Mouse (Mus musculus) CH12.LX (cell line): ENCODE measurements around the gene Gm7694. TPM values are rescaled to one million over a fixed set of nuclear protein-coding genes. Genes with fewer than 3 reads are reported as not detected.

Experiments used
- DNase-seq: peaks from one replicate; pipeline ENCODE4 v3.0.0-alpha.2; 2013; ENCODE audit errors: extremely low read depth
- H3K27ac ChIP-seq: 2 replicates; pipeline ENCODE4 v1.5.1; 2012; ENCODE audit warnings: low read depth, mild to moderate bottlenecking, control low read depth, moderate library complexity; ENCODE audit not compliant: insufficient read depth
- H3K27me3 ChIP-seq: replicated peaks from 2 replicates; pipeline ENCODE3; 2012; ENCODE audit warnings: inconsistent platforms
- H3K36me3 ChIP-seq, 2 experiments: replicated peaks in 1 of 2; 2 replicates each; pipeline versions ENCODE3 to v1.6.1; 2012; ENCODE audit warnings: inconsistent platforms in 1 of 2, low read length in 1 of 2, mild to moderate bottlenecking in 1 of 2, mixed read lengths in 1 of 2, moderate library complexity in 1 of 2; ENCODE audit not compliant: control insufficient read depth in 1 of 2, insufficient read depth in 1 of 2
- H3K4me1 ChIP-seq, 2 experiments: 2 replicates each; pipeline ENCODE4 v1.6.1; 2012; ENCODE audit warnings: inconsistent platforms in 1 of 2, moderate library complexity in 1 of 2; ENCODE audit not compliant: insufficient read depth in 2 of 2, control insufficient read depth in 1 of 2
- H3K4me2 ChIP-seq: 2 replicates; pipeline ENCODE4 v1.6.1; 2012; ENCODE audit warnings: low read depth, mild to moderate bottlenecking, control low read depth; ENCODE audit not compliant: poor library complexity, insufficient read depth, severe bottlenecking
- H3K4me3 ChIP-seq, 3 experiments: fragments of 150-350 bp in 1 of 3; sonication (generic) in 1 of 3; replicated peaks in 1 of 3; 2 replicates each; pipeline versions ENCODE3 to v1.5.1; 2011 to 2012; ENCODE audit warnings: low read depth in 2 of 3, low read length in 2 of 3, mild to moderate bottlenecking in 2 of 3, moderate library complexity in 2 of 3, control low read depth in 1 of 3, improper control_type of control experiment in 1 of 3, inconsistent platforms in 1 of 3, mixed read lengths in 1 of 3; ENCODE audit not compliant: poor library complexity in 1 of 3
- H3K79me2 ChIP-seq: replicated peaks from 2 replicates; pipeline ENCODE4 v1.6.1; 2012; ENCODE audit warnings: mild to moderate bottlenecking, moderate library complexity; ENCODE audit not compliant: control insufficient read depth, poor library complexity, insufficient read depth, severe bottlenecking; ENCODE audit errors: extremely low read depth
- H3K9ac ChIP-seq: 2 replicates; pipeline ENCODE4 v1.6.1; 2012; ENCODE audit warnings: low read depth, mild to moderate bottlenecking, control low read depth, moderate library complexity; ENCODE audit not compliant: insufficient read depth
- H3K9me3 ChIP-seq: replicated peaks from 2 replicates; pipeline ENCODE3; 2012; ENCODE audit warnings: low read length, inconsistent platforms, mixed read lengths
- CHD1 ChIP-seq: IDR thresholded peaks from 2 replicates; pipeline ENCODE4 v1.6.1; 2012; ENCODE audit warnings: low read depth, low read length, improper control_type of control experiment, inconsistent platforms
- CHD2 ChIP-seq: IDR thresholded peaks from 2 replicates; pipeline ENCODE4 v1.6.1; 2011; ENCODE audit warnings: low read length, improper control_type of control experiment
- CTCF ChIP-seq, 2 experiments: IDR thresholded peaks in 1 of 2; conservative IDR thresholded peaks in 1 of 2; 2 replicates each; pipeline ENCODE4 v1.5.1; 2011 to 2012; ENCODE audit warnings: low read depth in 2 of 2, low read length in 2 of 2, improper control_type of control experiment in 1 of 2, inconsistent platforms in 1 of 2, mild to moderate bottlenecking in 1 of 2, moderate library complexity in 1 of 2
- ELF1 ChIP-seq: IDR thresholded peaks from 2 replicates; pipeline ENCODE4 v1.6.1; 2014; ENCODE audit warnings: low read depth, mild to moderate bottlenecking, inconsistent platforms, low read length, improper control_type of control experiment
- ETS1 ChIP-seq: conservative IDR thresholded peaks from 2 replicates; pipeline ENCODE4 v1.6.1; 2012; ENCODE audit warnings: low read depth, mild to moderate bottlenecking, inconsistent platforms, low read length, improper control_type of control experiment, moderate library complexity
- IRF4 ChIP-seq: IDR thresholded peaks from 2 replicates; pipeline ENCODE4 v1.6.1; 2014; ENCODE audit warnings: low read depth, mild to moderate bottlenecking, inconsistent platforms, low read length, improper control_type of control experiment
- KAT2A ChIP-seq: IDR thresholded peaks from 2 replicates; pipeline ENCODE4 v1.6.1; 2012; ENCODE audit warnings: low read length, improper control_type of control experiment, inconsistent platforms; ENCODE audit not compliant: insufficient replicate concordance
- MAFK ChIP-seq: IDR thresholded peaks from 2 replicates; pipeline ENCODE4 v1.6.1; 2011; ENCODE audit warnings: low read length, improper control_type of control experiment; ENCODE audit not compliant: insufficient replicate concordance
- MAX ChIP-seq: IDR thresholded peaks from 2 replicates; pipeline ENCODE4 v1.6.1; 2011; ENCODE audit warnings: low read length, improper control_type of control experiment
- MYC ChIP-seq: IDR thresholded peaks from 2 replicates; pipeline ENCODE4 v1.6.1; 2011; ENCODE audit warnings: low read depth, mild to moderate bottlenecking, improper control_type of control experiment, low read length
- NELFE ChIP-seq: IDR thresholded peaks from 2 replicates; pipeline ENCODE4 v1.6.1; 2011; ENCODE audit warnings: low read depth, low read length, improper control_type of control experiment
- NRF1 ChIP-seq: IDR thresholded peaks from 2 replicates; pipeline ENCODE4 v1.6.1; 2014; ENCODE audit warnings: low read depth, mild to moderate bottlenecking, inconsistent platforms, low read length, improper control_type of control experiment, moderate library complexity
- POLR2AphosphoS2 ChIP-seq: IDR thresholded peaks from 2 replicates; pipeline ENCODE4 v1.6.1; 2011; ENCODE audit warnings: low read depth, low read length, improper control_type of control experiment
- RCOR1 ChIP-seq: conservative IDR thresholded peaks from 2 replicates; pipeline ENCODE4 v1.6.1; 2012; ENCODE audit warnings: low read depth, mild to moderate bottlenecking, inconsistent platforms, low read length, improper control_type of control experiment
- SIN3A ChIP-seq: IDR thresholded peaks from 2 replicates; pipeline ENCODE4 v1.6.1; 2012; ENCODE audit warnings: low read length, improper control_type of control experiment, inconsistent platforms
- TBP ChIP-seq: conservative IDR thresholded peaks from 2 replicates; pipeline ENCODE4 v1.6.1; 2011; ENCODE audit warnings: low read depth, low read length, improper control_type of control experiment
- ZC3H11A ChIP-seq: IDR thresholded peaks from 2 replicates; pipeline ENCODE4 v1.6.1; 2012; ENCODE audit warnings: low read depth, mild to moderate bottlenecking, inconsistent platforms, low read length, improper control_type of control experiment
- ZKSCAN1 ChIP-seq: IDR thresholded peaks from 2 replicates; pipeline ENCODE4 v1.6.1; 2012; ENCODE audit warnings: low read depth, inconsistent platforms, low read length, improper control_type of control experiment, borderline replicate concordance
- dilution Hi-C: fragments of 300-500 bp; cut with MboI; formaldehyde crosslinking; loops from 2 replicates; pipeline ENCODE4 v1.14.3; 2020; ENCODE audit warnings: low sequenced_read_pairs; ENCODE audit not compliant: extremely low pct_unique_long_range_greater_than_20kb, extremely low pct_ligation_motif_present
- in situ Hi-C: fragments of 300-500 bp; cut with MboI; formaldehyde crosslinking; loops from 3 replicates; pipeline ENCODE4 v1.14.3; 2019; ENCODE audit warnings: low sequenced_read_pairs, low pct_ligation_motif_present, low pct_unique_long_range_greater_than_20kb, mixed read lengths
- polyA plus RNA-seq: library from polyadenylated mRNA; unstranded; fragments of >175 nt; gene quantifications from 2 replicates; pipeline ENCODE4 v1.2.1, GENCODE M21; 2012; ENCODE audit warnings: low read depth; ENCODE audit not compliant: insufficient read length
- total RNA-seq, 2 experiments: library from RNA; depleted of rRNA; stranded (reverse); fragments of 300-350 nt in 1 of 2; fragments of >200 nt in 1 of 2; gene quantifications; 2 replicates each; pipeline ENCODE4 v1.2.3; 2012 to 2014

Gm7694 gene
- total and polyA plus RNA-seq, 3 experiments: 0.04 TPM; not detected in 2

DNA sequence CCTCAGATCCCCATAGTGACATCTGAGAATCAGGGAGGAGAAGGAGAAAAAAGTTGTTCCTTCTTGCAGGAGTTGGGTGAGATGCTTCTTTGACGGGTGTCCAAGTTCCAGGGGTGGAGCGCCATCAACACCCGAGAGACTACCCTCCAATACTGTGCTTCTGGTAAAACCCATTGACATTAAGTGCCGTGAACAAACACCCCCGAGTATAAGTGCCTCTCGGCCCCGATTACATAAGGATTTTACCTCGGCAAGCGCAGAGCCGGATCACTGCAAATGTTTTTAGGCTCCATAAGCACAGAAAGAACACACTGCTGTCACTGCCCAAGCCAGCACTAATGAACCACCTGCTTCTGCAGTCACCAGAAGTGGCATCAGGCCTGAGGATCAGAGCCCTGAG, 16.9 kb upstream of the Gm7694 start:
- Histone ChIP-seq H3K4me3 (no peak overlapping the region), H3K9ac (no peak overlapping the region), H3K79me2 (no peaks in the 10 kb centered on the region), H3K27me3 (peaks cover 9% of the 10 kb centered on the region), H3K4me1 (0 out of 4 replicates have a peak, but pooled peaks cover 0 to 2% of the 10 kb centered on the region in 2 experiments), H3K27ac (no peak overlapping the region), H3K9me3 (no peaks in the 10 kb centered on the region), H3K36me3 (no peaks in the 10 kb centered on the region), H3K4me2 (no peak overlapping the region)
- DNase-seq: no peak
- dilution Hi-C loops (no loop called here), in situ Hi-C loops (loop anchor here (25.0 kb wide), 1 partner anchor 289 kb away; no protein-coding TSS in a partner anchor)
- no peak for TF ChIP-seq KAT2A
- no peak for TF ChIP-seq CHD2
- no peak for TF ChIP-seq SIN3A
- no peak for TF ChIP-seq IRF4
- no peak for TF ChIP-seq POLR2AphosphoS2
- no peak for TF ChIP-seq ETS1
- TF ChIP-seq ZC3H11A: no peak
- TF ChIP-seq NRF1: no peak
- no peak for TF ChIP-seq TBP
- TF ChIP-seq MYC: no peak
- no peak for TF ChIP-seq NELFE
- no peak for TF ChIP-seq ZKSCAN1
- TF ChIP-seq MAX: no peak
- TF ChIP-seq CTCF (conservative IDR thresholded peaks at IDR 0.05 in 1 of 2, IDR thresholded peaks at IDR 0.05 in 1 of 2; ENCODE audit: low read depth in 2 of 2, low read length in 2 of 2): no peak

DNA sequence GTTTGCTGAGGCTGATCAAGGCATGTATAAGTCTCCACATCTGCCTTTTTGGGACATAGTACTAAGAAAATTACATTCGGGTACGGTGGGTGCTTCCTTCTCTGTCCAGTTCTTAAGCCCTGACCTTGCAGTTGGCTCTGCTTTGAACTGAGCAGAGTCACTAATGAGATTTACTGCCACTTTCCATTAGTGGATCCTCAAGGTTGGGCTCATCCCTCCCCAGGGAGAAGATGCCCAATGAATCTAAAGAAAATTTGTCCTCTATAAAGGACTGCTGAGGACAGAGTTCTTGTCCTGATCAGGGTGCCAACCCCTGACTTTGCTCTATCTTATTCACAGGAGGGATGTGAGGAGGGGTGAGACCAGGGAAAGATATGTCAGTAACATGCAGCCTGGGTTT, 15.9 kb upstream of the Gm7694 start:
- Histone ChIP-seq H3K79me2 (no peaks in the 10 kb centered on the region), H3K27ac (no peak overlapping the region)
- TF ChIP-seq MYC (no peak), ELF1 (no peak), MAFK (no peak), SIN3A (no peak), RCOR1 (no peak), CHD1 (no peak), ETS1 (no peak)
- TF ChIP-seq, all 38 proteins: peak for 0
- Histone ChIP-seq H3K36me3 (no peaks in the 10 kb centered on the region), H3K9me3 (no peaks in the 10 kb centered on the region), H3K4me3 (no peak overlapping the region), H3K9ac (no peak overlapping the region), H3K4me1 (no peaks in the 10 kb centered on the region), H3K4me2 (no peak overlapping the region), H3K27me3 (peaks cover 6% of the 10 kb centered on the region)
- no peak for DNase-seq
- dilution Hi-C loops (no loop called here), in situ Hi-C loops (loop anchor here (25.0 kb wide), 1 partner anchor 290 kb away; no protein-coding TSS in a partner anchor)
